Mouse (Mus musculus) lung, adult 2 months (tissue): ENCODE data around the gene Qrfp.

ENCODE experiments used
- CTCF ChIP-seq: fragments of 200-500 bp; IDR thresholded peaks from 2 replicates; pipeline ENCODE4 v1.5.1; 2011; ENCODE audit warnings: mild to moderate bottlenecking, low read length, control low read depth; ENCODE audit not compliant: insufficient read depth
- POLR2A ChIP-seq: fragments of 200-500 bp; IDR thresholded peaks from 2 replicates; pipeline ENCODE4 v1.6.1; 2011; ENCODE audit warnings: low read depth, mild to moderate bottlenecking, control low read depth, low read length, borderline replicate concordance; ENCODE audit errors: extremely low read depth

DNA sequence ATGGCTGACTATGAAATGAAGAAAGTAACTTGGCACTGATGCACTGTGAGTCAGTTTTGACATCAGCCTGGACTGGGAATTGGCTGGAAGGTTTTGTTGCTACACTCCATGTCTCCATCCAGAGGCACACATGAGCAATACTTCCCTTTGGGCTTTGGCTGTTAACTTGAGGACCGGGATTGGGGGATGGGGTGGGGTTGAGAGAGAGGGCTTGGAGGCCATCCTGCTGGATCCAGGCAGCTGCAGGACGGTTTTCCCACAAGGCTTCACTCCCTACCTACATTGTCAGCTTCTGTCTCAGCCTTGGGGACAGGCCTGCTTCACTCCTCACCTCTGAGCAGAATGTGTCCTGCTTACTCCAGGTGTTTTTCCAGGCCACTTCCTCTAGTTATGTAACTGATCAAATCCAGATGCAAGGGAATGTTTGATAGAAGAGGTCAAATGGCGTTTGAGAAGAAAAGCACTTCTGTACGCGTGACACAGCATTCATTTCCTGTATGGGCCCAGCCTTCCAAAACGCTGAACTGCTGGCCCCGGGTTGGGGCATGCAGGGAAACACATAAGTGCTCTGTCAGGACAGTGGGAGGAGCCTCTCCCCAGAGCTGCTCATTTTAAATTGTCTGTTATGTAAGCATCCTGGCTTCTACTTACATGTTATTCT, 39.5 kb downstream of the Qrfp start:
- TF ChIP-seq CTCF (no peak), POLR2A (no peak)
